Mouse (Mus musculus): ENCODE results near the gene Dynlt1b. TPM values are rescaled to one million over a fixed set of nuclear protein-coding genes. Genes with fewer than 3 reads are reported as not detected.
"Not testable (repeated sequence)": the region's sequence is repeated elsewhere in the genome, so short reads cannot be mapped to it uniquely, and the experiment has no call there.

The Dynlt1b gene
- polyA plus RNA-seq, 1 experiment from 2014 or later = 317 TPM

DNA sequence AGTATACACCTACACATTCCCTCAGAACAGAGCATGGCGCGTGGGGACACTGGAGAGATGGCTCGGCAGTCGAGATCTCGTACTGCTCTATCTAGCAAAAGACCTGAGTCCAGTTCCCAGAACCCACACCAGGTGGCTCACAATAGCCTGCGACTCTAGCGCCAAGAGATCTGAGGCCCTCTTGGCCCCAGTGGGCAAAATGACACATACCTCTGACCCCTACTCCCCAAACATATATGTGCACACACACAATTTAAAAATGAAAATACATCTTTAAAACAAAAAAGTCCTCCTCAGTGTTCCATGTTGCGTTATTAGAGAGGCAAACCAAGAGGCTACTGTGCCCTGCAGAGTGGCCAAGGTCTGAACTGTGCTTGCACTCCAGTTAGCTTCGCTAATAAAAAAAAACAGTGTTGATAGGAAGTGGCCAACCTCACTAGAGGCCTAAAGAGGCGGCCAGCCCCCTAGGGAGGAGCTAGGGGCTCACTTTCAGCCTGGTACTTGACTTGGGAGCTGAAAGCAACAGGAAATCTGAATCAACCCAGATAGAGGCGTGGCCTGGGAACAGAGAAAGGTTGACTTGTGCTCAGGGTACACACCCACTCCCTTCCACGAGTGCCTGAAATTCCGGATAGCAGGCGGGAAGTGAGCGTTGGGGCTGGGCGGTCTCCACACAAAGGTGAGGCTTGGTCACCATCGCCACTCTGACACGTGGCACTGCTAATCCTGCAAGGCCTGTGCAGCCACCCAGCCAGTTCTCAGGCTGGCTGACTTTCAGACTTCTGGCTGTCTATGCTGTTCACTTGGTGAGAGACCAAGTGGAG lies 37.9 kb downstream of the Dynlt1b start:
- DNase-seq (ENCODE audit: low read depth, low spot score); POLR2A ChIA-PET; H3K27me3 ChIP-seq; in situ Hi-C loops (cut with MboI; ENCODE audit: low pct_unique_long_range_greater_than_20kb); CTCF ChIA-PET: not testable (repeated sequence)
- peak; percentile 15 for ATAC-seq

DNA sequence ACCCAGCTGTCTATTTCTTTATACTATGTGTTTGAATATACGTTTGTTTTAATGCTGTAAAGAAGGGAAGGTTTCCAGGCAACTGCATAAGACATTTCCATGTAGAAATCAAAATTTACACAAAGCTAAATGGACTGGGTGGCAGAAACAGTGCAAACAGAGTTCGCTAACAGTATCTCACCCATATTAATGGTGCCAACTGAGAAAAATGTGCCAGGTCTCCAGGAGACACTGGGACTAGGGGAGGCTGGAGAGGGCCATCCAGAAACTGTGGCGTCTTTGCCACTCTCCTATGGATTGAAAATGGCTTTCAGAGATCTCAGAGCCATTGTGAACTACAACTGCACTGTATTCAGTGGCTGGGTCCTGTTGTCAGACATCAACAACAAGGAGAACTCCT lies 40.1 kb downstream of the Dynlt1b start:
- H3K27me3 ChIP-seq; POLR2A ChIA-PET; CTCF ChIA-PET; DNase-seq (ENCODE audit: low read depth, low spot score); ATAC-seq; in situ Hi-C loops (cut with MboI; ENCODE audit: low pct_unique_long_range_greater_than_20kb): not testable (repeated sequence)

DNA sequence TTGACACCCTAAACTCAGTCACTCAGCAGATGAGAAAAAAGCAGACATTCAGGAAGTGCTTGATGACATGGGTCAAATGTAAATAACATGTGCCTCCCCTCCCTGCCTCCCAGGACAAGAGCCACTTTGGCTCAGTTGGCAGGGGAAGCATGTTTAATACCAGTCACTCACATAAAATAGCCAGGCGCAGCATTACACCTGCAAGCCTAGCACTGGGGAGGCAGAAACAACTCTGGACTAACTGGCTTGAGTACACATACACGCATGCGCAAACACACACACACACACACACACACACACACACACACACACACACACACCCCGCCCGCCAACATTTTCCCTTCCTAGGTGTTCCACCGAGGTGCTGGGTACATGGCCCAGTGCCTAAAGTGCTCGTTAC lies 40.8 kb downstream of the Dynlt1b start:
- H3K27me3 ChIP-seq; POLR2A ChIA-PET; DNase-seq (ENCODE audit: low read depth, low spot score); in situ Hi-C loops (cut with MboI; ENCODE audit: low pct_unique_long_range_greater_than_20kb); ATAC-seq; CTCF ChIA-PET: not testable (repeated sequence)

DNA sequence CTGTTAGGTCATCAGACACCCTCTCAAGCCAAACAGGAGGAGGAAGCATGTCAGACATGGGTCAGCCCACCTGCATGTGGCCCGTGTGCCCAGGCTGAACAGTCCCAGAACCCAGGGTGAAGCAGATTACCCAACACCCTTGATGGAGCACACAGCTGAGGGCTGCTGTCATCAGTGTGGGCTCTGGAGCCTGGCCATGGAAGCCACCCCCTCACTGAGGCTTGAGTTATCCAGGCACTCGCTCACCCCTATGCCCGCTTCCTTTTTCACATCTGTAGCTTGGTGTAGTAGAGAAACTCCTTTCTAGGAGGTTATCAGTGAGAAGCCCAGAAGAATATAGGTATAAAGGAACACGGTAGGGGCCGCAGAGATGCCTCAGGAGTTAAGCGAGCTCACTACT lies 45.4 kb downstream of the Dynlt1b start:
- CTCF ChIA-PET; H3K27me3 ChIP-seq; DNase-seq (ENCODE audit: low read depth, low spot score); ATAC-seq; in situ Hi-C loops (cut with MboI; ENCODE audit: low pct_unique_long_range_greater_than_20kb); POLR2A ChIA-PET: not testable (repeated sequence)

DNA sequence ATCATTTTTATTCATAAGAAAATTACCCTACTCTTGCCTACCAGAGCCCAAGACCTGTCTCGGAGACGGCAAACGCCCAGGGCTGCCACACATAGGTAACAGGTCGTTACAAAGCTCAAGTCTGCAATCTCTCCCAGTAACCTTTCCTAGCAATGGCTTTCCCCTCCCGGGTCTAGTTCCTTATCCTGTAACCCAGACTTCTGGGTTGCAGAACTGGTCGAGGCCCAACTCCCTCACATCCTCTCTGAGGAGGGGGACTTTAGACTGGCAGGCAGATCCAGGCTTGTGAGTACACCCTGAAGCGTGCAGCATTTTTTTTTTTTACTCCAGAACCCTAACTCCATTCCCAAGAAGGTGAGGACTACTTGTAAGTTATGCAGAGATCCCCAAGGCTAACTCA lies 46.0 kb downstream of the Dynlt1b start:
- CTCF ChIA-PET; H3K27me3 ChIP-seq; POLR2A ChIA-PET; in situ Hi-C loops (cut with MboI; ENCODE audit: low pct_unique_long_range_greater_than_20kb); DNase-seq (ENCODE audit: low read depth, low spot score); ATAC-seq: not testable (repeated sequence)

DNA sequence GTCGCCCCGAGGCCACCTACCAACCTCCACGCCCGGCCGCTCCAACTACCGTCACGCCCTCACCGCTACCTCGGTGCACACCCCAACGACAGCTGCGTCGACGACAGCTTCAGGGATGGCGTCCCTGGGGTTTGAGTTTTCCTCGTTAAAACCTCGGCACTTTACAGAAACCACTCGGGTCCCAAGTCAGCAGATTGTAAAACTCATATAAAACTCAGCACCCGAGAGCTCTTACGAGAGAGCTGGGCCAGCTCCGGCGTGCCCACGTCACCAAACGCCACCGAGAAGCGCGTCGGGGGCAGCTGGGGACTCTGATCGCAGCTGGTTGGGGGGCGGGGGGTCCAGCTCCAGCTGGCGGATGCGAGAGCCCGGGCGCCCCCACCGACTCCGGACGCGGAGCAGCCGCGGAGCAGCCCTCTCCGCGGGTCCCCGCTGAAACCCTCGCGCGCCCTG lies 46.6 kb downstream of the Dynlt1b start:
- in situ Hi-C loops (cut with MboI; ENCODE audit: low pct_unique_long_range_greater_than_20kb); CTCF ChIA-PET; DNase-seq (ENCODE audit: low read depth, low spot score); POLR2A ChIA-PET; H3K27me3 ChIP-seq: not testable (repeated sequence)
- peak; percentile 13 for ATAC-seq

DNA sequence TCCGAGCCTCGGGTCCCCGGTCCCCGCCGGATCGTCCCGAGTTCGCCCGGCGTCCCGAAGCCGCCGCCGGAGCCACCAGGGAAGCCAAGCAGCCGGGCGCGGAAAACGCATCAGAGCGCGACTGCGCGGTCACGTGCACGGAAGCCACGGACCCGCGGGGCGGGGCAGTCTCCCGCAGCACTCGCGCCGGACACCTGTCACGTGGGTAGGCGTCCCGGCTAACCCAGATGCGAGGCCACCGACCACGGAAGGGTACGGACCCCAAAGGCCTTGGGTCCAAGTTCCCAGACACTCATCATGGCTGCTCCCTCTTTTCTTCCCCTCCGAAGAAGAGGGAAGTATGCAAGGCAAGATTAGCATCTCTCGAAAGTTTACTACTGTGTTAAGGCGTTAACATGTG lies 47.1 kb downstream of the Dynlt1b start:
- DNase-seq (ENCODE audit: low read depth, low spot score); H3K27me3 ChIP-seq; CTCF ChIA-PET; in situ Hi-C loops (cut with MboI; ENCODE audit: low pct_unique_long_range_greater_than_20kb); POLR2A ChIA-PET: not testable (repeated sequence)
- peak; percentile 34 for ATAC-seq

DNA sequence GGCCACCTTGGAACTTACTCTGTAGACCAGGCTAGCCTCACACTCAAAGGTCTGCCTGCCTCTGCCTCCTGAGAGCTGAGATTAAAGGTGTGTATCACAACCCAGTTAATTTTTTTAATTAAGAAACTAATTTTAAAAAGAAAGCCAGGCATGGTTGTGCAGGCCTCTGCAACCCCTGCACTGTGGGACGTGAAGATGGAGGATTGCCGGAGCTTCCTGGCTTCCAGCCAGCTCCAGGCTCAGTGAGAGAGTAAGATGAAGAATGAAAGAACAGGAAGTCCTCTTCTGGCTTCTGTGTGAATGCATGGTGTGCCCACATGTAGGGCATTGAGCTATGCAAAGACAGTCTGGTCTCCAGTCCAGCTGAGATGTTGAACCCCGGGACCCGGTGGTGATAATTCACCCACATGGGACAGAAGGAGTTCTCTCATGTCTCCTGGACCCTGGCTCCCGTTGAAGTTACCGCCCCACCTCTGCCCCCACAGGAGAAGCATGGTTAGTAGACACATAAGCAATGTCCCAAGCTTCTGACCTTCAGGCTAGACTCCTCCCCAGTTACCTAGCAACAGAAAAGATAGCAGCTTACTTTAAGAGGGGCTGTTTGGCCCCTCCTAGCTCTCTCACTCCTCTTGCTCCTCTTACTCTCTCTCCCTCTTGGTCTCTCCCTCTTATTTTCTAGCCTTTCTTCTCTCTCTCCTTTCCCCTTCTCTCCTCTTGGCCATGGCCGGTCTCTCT lies 51.1 kb downstream of the Dynlt1b start:
- DNase-seq (ENCODE audit: low read depth, low spot score); in situ Hi-C loops (cut with MboI; ENCODE audit: low pct_unique_long_range_greater_than_20kb); ATAC-seq; CTCF ChIA-PET; POLR2A ChIA-PET; H3K27me3 ChIP-seq: not testable (repeated sequence)

DNA sequence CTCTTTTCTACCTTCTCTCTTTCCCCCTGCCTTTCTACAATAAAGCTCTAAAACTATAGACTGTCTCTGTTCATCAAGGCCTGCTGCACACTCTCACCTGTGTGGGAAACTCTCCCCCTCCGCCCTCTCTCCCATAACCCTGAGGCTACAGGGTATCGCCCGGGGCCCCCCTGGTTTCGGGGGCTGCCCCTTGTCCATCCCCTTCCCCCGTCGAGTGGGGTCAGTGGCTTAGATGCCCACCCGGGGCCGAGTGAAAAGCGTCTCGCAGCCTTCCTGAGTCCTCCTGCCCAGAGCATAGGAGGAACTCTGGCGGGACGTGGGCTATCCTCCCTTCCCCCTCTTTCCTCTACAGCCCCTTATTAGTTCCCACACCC lies 51.7 kb downstream of the Dynlt1b start:
- DNase-seq (ENCODE audit: low read depth, low spot score); in situ Hi-C loops (cut with MboI; ENCODE audit: low pct_unique_long_range_greater_than_20kb); POLR2A ChIA-PET; H3K27me3 ChIP-seq; CTCF ChIA-PET; ATAC-seq: not testable (repeated sequence)

DNA sequence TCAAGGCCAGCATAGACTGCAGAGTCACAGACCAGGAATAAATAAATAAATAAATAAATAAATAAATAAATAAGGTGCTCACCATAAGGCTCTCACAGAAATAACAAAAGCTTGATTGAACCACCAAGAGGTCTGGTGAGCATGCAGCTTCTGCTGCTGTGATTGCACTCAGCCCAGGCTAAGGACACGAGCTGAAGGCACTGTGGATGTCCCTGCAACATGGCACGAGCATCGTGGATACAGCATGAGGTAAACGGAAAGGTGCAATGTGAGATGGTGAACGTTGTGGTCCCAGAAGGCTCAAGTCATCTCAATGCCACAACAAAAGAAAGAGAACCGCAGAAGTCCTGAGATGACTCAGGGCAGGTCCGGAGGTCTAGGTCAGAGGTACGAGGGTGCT lies 52.3 kb downstream of the Dynlt1b start:
- CTCF ChIA-PET; DNase-seq (ENCODE audit: low read depth, low spot score); in situ Hi-C loops (cut with MboI; ENCODE audit: low pct_unique_long_range_greater_than_20kb); ATAC-seq; POLR2A ChIA-PET; H3K27me3 ChIP-seq: not testable (repeated sequence)

Other genes with a start within 250 kb of the Dynlt1b start
- gene Tmem181a, start 173.3 kb upstream of the Dynlt1b start, polyA plus RNA-seq (2021) = 8.5 TPM
- 5.7 TPM for gene Dynlt1a, start 112.6 kb upstream of the Dynlt1b start, polyA plus RNA-seq (2021)
- 10.2 TPM for gene Dynlt1c, start 171.6 kb downstream of the Dynlt1b start, polyA plus RNA-seq (2021)
- 126 TPM for gene Dynlt1f, start 225.8 kb downstream of the Dynlt1b start, polyA plus RNA-seq (2021)
- not detected for gene Sytl3, start 229.0 kb downstream of the Dynlt1b start, polyA plus RNA-seq (2021)

Measured in Patski (cell line).